Mouse (Mus musculus): ENCODE results near the gene Wdr24. TPM values are rescaled to one million over a fixed set of nuclear protein-coding genes. Genes with fewer than 3 reads are reported as not detected.
"Not testable (repeated sequence)": the region's sequence is repeated elsewhere in the genome, so short reads cannot be mapped to it uniquely, and the experiment has no call there.

Gene Wdr24
- total RNA-seq, 1 experiment from 2014 or later: 21.0 TPM

GRCm38 (mm10) chr17:25802825-25803517, 20.5 kb upstream of the Wdr24 start:
- no peak; the same call in 1 of the 2 replicates for ATAC-seq (replicated peaks; ENCODE audit: low read depth, poor library complexity, severe bottlenecking)

GRCm38 (mm10) chr17:25806507-25806906, 16.9 kb upstream of the Wdr24 start:
- no peak for ATAC-seq (replicated peaks; ENCODE audit: low read depth, poor library complexity, severe bottlenecking)

GRCm38 (mm10) chr17:25807452-25807851, 16.0 kb upstream of the Wdr24 start:
- not testable (repeated sequence) for ATAC-seq (replicated peaks; ENCODE audit: low read depth, poor library complexity, severe bottlenecking)

- no peak for ATAC-seq (replicated peaks; ENCODE audit: low read depth, poor library complexity, severe bottlenecking)
Measured at GRCm38 (mm10) chr17:25808028-25808427, 15.4 kb upstream of the Wdr24 start.

- no peak for ATAC-seq (replicated peaks; ENCODE audit: low read depth, poor library complexity, severe bottlenecking)
Measured at GRCm38 (mm10) chr17:25808789-25809605, 14.4 kb upstream of the Wdr24 start, which contains the start of gene Fbxl16. TSS of gene Fbxl16 (plus strand) at chr17:25809085.

- ATAC-seq (replicated peaks; ENCODE audit: low read depth, poor library complexity, severe bottlenecking): peak; percentile 28; the same call in 1 of the 2 replicates
Measured at GRCm38 (mm10) chr17:25809606-25810340, 13.7 kb upstream of the Wdr24 start.

GRCm38 (mm10) chr17:25810890-25811289, 12.5 kb upstream of the Wdr24 start:
- ATAC-seq (replicated peaks; ENCODE audit: low read depth, poor library complexity, severe bottlenecking): no peak

- ATAC-seq (replicated peaks; ENCODE audit: low read depth, poor library complexity, severe bottlenecking): peak; percentile 90
Measured at GRCm38 (mm10) chr17:25813471-25813870, 10.0 kb upstream of the Wdr24 start.

GRCm38 (mm10) chr17:25817662-25818061, 5.8 kb upstream of the Wdr24 start:
- ATAC-seq (replicated peaks; ENCODE audit: low read depth, poor library complexity, severe bottlenecking): no peak

GRCm38 (mm10) chr17:25818851-25819780, 4.3 kb upstream of the Wdr24 start:
- ATAC-seq (replicated peaks; ENCODE audit: low read depth, poor library complexity, severe bottlenecking): peak; percentile 33; the same call in 1 of the 2 replicates

- ATAC-seq (replicated peaks; ENCODE audit: low read depth, poor library complexity, severe bottlenecking): no peak
Measured at GRCm38 (mm10) chr17:25824362-25825142, 1.1 kb downstream of the Wdr24 start.

GRCm38 (mm10) chr17:25825311-25825710, 1.9 kb downstream of the Wdr24 start:
- ATAC-seq (replicated peaks; ENCODE audit: low read depth, poor library complexity, severe bottlenecking): no peak

- ATAC-seq (replicated peaks; ENCODE audit: low read depth, poor library complexity, severe bottlenecking): no peak
Measured at GRCm38 (mm10) chr17:25825984-25826570, 2.6 kb downstream of the Wdr24 start.

- ATAC-seq (replicated peaks; ENCODE audit: low read depth, poor library complexity, severe bottlenecking): no peak
Measured at GRCm38 (mm10) chr17:25827011-25827410, 3.6 kb downstream of the Wdr24 start.

- no peak for ATAC-seq (replicated peaks; ENCODE audit: low read depth, poor library complexity, severe bottlenecking)
Measured at GRCm38 (mm10) chr17:25827546-25828222, 4.3 kb downstream of the Wdr24 start.

GRCm38 (mm10) chr17:25828223-25828594, 4.8 kb downstream of the Wdr24 start:
- no peak for ATAC-seq (replicated peaks; ENCODE audit: low read depth, poor library complexity, severe bottlenecking)

GRCm38 (mm10) chr17:25828712-25829557, 5.5 kb downstream of the Wdr24 start, which contains the start of gene Jmjd8:
TSS of gene Jmjd8 (plus strand) at chr17:25828867.
- ATAC-seq (replicated peaks; ENCODE audit: low read depth, poor library complexity, severe bottlenecking): peak; percentile 43

All from common myeloid progenitor, adult 5-6 weeks (primary cell).